Mouse (Mus musculus) ovary, adult 10 weeks (tissue): ENCODE results near the gene Rps26. TPM values are rescaled to one million over a fixed set of nuclear protein-coding genes. Genes with fewer than 3 reads are reported as not detected.

ENCODE experiments used
- polyA plus RNA-seq: library from polyadenylated mRNA; stranded (reverse); fragments of 350-450 nt; fragmentation: Illumina TruSeq; extraction: RNeasy Lipid Tissue Mini Kit (QIAGEN cat#74804); gene quantifications from one replicate; pipeline ENCODE4 v1.2.3, GENCODE M21; 2014

The Rps26 gene
- polyA plus RNA-seq: 6.0 TPM

GRCm38 (mm10) chr10:128626311-128627310 is at the start of gene Rps26:
TSS of gene Rps26 (minus strand) at chr10:128626747.

DNA sequence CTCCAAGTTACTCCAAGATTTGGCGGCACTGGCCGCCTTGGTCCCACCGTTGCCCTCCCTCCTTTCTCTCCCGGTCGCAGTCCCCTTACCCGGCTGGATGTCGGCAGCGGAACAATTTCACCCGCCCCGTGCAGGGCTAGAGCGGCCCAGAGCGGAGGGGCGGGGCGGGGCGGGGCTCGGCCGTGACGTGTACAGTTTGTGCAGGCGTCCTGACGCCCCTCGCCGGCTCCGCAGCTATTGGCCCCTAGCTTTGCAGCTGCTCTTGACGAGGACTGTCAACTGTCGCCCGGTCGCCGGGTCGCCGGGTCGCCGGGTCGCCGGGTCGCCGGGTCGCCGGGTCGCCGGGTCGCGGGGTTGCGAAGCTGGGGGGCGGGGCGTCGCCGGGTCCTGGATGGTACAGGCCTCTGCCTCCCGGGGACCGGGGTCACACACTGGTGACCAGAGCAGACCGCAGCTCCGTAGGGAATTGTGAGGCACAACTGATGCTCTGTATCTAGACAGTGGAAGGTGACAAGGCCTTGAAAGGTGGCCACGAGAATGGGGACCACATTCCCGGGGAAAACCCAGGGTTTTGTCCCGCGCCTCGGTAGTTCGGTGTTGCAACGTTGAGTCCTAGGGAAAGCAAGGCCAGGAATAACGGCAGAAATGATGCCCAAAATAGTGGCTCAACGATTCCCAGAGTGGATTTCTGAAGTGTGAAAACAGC is 47.4 kb upstream of the Rps26 start, which contains the start of gene Suox:
Gene Suox, minus strand, starts transcription at position 311 of the 706 bp plus-strand sequence.

GRCm38 (mm10) chr10:128645111-128646011 is 18.8 kb upstream of the Rps26 start, which contains the start of gene Ikzf4:
TSS of gene Ikzf4 (minus strand) at chr10:128645991.

GRCm38 (mm10) chr10:128589464-128590192 is 36.9 kb downstream of the Rps26 start, which contains the start of gene Erbb3:
TSS of gene Erbb3 (minus strand) at chr10:128589652.

Other genes with a start within 250 kb of the Rps26 start
- 8.8 TPM for gene Ankrd52, start 249.6 kb downstream of the Rps26 start, polyA plus RNA-seq
- gene Slc39a5, start 225.5 kb downstream of the Rps26 start, polyA plus RNA-seq: not detected
- 13.7 TPM for gene Nabp2, start 215.3 kb downstream of the Rps26 start, polyA plus RNA-seq
- 10.5 TPM for gene Rnf41, start 215.1 kb downstream of the Rps26 start, polyA plus RNA-seq
- 62.3 TPM for gene Smarcc2, start 167.5 kb downstream of the Rps26 start, polyA plus RNA-seq
- gene Myl6, start 132.6 kb downstream of the Rps26 start, polyA plus RNA-seq: 108 TPM
- not detected for gene Myl6b, start 128.1 kb downstream of the Rps26 start, polyA plus RNA-seq
- 6.2 TPM for gene Esyt1, start 100.9 kb downstream of the Rps26 start, polyA plus RNA-seq
- 1.3 TPM for gene Zc3h10, start 79.0 kb downstream of the Rps26 start, polyA plus RNA-seq
- gene Rpl41, start 77.4 kb downstream of the Rps26 start, polyA plus RNA-seq: 14.5 TPM
- gene Pa2g4, start 60.8 kb downstream of the Rps26 start, polyA plus RNA-seq: 143 TPM
- 3.8 TPM for gene Erbb3, start 37.1 kb downstream of the Rps26 start, polyA plus RNA-seq
- gene Ikzf4, start 19.2 kb upstream of the Rps26 start, polyA plus RNA-seq: 2.1 TPM
- 5.7 TPM for gene Suox, start 47.3 kb upstream of the Rps26 start, polyA plus RNA-seq
- gene Rab5b, start 69.5 kb upstream of the Rps26 start, polyA plus RNA-seq: 121 TPM
- gene Pmel, start 77.4 kb upstream of the Rps26 start, polyA plus RNA-seq: not detected
- 24.2 TPM for gene Cdk2, start 78.3 kb upstream of the Rps26 start, polyA plus RNA-seq
- gene Dgka, start 118.1 kb upstream of the Rps26 start, polyA plus RNA-seq: 3.8 TPM
- gene Pym1, start 121.1 kb upstream of the Rps26 start, polyA plus RNA-seq: 0.71 TPM
- 9.7 TPM for gene Mmp19, start 164.2 kb upstream of the Rps26 start, polyA plus RNA-seq
- gene Dnajc14, start 177.3 kb upstream of the Rps26 start, polyA plus RNA-seq: 45.1 TPM
- gene Tmem198b, start 177.6 kb upstream of the Rps26 start, polyA plus RNA-seq: 5.9 TPM
- gene Sarnp, start 190.6 kb upstream of the Rps26 start, polyA plus RNA-seq: 466 TPM
- 75.2 TPM for gene Ormdl2, start 194.9 kb upstream of the Rps26 start, polyA plus RNA-seq